Mouse (Mus musculus): Measurements from ENCODE around the gene Egflam.
A peak's percentile ranks its signal among the peaks of the same experiment; 100 is the strongest.

The Egflam gene

DNA sequence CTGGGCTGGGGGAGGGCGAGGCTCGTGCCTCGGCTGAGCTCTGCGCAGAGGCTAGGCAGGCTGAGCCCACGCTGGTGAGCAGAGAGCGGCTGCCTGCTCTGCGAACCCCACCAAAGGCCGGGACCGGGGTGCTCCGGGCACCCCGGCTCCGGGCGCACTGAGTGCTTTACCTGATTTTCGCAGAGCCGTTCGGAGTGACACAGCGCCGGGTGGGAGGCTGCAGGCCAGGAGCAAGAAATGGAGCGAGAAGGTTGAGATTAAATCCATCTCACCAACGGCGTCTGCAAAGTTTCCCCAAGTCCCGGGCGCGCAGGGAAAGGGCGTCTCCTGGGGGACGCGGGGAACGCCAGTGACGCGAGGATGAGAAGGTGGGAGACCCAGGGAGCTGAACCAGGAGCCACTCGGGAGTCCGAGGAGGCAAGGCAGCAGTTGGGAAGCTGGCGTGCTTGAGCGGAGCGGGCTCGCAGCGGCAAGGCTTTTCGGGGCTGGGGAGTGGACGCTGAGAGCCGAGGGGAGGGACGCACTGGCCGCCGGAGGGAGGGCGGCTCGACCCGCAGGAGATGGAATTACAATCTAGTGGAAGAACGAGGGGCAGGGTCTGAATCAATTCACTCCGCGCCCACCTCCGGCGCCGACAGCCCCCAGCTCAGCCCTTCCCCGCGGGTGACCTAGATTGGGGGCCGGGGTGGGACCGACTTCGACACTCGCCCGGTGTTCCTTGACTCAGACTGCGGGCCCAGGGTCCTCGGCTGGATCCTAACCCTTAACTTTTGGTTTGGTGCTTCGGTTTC is at the start of gene Egflam:
Gene Egflam, minus strand, starts transcription at position 578 of the 791 bp plus-strand sequence.
- DNase-seq, result no peak

DNA sequence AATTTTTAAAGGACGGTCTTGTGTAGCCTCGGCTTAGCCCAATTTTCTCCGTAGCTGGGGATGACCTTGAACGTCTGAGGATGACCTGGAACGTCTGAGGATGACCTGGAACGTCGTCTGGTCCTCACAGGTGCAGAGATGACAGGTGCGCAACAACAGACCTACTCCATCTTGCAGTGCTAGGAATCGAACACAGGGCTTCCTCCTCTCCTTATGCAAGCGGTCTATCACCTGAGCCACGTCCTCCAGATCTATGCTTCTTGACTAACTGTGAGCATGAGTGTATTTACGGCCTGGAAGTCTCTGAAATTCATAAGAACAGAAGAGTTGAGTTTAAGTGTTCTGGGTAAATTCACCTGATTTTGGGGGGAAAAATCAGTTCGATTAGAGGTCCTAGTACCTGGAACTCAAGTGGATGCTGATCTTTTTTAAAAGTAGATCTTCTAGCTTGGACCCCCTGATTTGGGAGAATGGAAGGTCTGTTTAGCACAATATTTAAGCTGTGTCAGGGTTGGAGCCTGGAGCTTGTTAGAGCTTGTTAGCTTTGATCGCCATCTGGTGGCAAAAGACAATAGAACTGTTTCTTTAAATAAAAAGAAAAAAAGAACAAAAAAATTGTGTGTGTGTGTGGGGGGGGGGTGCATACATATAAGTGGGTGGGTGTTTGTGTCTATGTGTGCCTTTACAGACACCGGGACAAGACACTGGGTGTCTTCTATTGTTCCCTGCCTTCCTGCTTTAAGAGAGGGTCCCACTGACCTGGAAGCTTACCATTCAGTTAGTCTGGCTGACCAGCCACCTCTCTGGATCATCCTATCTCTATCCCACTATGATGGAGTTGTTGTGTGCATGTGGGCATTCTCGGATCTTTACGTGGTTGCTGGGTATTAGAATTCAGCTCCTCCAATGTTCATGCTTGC is 45.5 kb upstream of the Egflam start:
- peak; percentile 15 for DNase-seq

DNA sequence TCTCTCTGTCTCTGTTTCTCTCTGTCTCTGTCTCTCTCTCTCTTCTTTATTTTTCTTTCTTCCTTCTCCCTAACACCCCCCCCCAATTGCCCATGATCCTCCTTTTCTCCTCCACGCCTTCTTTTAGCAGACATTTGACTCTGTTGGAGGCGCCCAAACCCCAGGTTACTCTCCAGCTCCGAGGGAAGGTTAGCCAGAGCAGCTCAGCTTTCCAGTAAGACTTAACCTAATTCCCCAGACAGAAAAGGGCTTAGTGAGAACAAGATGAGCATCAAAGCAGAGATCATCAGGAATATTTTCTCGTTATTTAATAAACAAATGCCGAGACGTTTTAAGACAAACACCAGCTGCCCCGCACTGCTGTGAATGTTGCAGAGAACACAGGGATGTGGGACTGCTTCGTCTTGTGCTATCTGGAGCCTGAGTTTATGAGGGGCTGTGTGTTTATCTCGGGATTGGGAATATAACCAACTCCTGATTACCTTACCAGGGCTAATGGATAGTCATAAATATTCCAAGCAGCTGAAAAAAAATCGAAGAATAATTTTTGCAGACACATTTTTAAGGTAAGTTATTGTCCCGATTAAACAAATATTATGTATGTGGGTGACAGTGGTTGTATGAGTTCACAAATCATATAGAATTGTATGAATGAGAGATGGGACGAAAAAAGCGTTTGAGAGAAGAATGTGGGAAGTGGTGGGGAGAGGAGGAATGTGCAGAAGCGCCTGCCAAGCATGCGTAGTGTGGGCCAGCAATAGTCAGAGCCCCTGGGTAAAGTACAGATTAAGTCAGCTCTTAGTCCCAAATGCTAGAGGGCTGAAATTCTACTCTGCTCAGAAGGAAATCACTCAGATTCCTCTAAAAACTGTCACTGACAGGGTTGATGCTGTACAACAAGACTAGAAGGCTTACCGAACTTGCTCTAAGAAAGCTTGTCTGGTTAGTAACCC is 44.2 kb upstream of the Egflam start:
- peak; percentile 3 for DNase-seq

DNA sequence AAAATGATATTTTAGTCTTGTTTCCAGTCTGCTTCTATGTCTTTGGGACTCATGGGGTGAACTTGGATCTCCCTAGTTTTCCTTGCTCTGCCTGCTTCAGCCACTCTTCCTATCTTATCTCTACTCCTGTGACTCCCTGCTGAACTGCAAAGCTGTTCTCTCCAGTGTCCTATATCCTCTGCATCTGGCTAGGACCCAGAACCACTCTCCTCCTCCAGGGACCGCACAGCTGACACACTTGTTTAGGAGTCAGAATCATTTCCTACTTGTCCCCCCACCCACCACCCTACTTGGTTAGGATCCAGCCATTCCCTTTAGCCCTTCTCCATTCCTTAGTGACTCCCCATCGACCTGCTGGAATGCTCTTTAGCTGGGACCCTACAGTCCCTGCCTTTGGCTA is 26.1 kb upstream of the Egflam start:
- DNase-seq, result no peak

DNA sequence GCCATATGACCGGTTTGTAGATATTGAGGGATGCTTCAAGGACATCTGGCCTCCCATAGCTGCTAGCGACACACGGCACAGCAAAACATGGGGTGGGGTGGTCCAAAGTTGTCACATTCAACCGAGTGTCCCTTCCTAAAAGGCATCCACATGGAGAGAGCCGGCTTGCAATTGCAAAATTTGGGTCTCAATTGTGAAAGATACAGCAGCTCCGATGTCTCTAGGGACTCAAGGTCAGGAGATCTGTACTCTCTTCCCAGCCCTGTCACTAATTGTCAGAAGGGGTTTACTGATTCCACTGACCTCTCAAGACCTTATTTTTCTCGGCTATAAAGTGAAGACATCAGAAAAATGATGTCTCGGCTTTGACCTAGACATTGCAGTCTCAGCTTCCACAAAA is 6.3 kb upstream of the Egflam start:
- peak; percentile 17 for DNase-seq

DNA sequence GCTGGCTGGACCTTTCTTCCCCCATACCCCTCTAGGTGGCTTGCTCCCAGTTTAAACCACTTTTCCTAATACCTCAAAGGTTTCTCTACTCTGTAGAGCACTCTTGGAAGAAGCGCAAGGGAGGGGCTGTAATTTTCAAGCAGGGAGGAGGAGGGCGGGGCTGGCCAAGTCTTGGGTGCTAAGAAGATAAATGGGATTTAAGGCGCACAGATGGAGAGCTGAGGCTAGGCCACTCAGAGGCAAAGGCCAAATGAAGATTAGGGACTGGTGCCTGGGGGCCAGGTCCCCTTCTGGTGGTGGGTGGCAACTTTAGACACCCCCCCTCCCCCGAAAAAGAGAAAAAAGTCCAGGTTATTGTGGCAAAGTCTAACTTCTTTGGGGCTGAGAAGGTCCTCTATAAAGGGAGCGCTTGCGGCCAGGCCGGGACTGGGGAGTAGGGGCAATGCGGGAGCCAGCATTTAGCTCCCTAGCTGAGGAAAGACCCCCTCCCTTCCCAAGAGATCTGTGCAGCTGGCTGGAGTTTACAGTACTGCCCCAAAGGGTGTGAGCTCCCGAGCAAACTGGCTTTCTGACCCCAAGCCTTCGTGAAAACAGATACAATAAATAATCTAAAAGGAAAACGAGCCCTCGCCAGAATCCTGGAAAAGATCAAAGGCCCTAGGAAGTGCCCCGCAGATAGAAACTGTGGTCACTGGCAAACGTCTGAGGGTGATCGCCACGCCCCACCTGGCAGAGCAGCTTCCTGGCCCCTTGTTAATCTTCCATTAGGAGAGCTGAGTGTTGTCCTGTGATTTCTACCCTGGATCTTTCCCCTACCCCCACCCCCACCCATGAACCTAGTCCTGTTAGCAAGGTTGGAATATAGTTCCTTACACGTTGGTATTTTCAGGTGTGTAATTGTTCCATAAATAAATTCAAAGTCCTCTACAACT is 680 bp upstream of the Egflam start:
- no peak for DNase-seq

DNA sequence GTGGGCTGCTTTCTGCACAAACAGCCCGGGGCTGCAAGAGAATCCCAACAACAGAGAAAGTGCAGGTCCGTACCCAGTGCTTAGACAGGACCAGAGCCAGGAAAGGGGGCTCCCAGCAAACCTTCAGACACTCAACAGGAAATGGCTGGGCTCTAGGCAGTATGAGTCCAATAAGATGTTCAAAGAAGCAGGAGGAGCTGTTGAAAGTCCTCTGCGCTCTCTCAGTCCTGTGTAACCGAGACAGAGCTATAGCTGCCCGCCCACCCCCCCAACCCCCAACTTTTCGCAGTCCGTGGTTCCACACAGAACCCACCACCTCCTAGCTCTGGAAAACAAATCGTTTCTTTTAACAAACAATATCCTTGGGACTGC is 763 bp downstream of the Egflam start:
- DNase-seq, result no peak

DNA sequence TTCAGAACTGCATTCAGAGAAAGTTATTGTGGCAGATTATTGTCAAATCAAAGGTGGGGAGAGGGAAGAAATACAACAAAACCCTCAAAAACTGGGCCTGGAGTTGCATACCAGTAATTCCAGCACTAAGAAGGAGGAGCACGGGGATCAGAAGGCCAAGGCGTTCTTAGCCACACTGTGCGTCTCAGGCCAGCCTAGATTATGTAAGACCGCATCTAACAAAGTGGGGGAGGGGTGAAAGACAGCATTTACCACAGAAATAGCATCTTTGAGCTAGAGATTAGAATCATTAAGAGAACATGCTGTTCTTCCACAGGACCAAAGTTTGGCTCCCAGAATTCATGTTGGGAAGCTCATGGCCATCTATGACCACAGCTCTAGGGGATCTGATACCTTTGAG is 14.8 kb downstream of the Egflam start:
- no peak for DNase-seq

DNA sequence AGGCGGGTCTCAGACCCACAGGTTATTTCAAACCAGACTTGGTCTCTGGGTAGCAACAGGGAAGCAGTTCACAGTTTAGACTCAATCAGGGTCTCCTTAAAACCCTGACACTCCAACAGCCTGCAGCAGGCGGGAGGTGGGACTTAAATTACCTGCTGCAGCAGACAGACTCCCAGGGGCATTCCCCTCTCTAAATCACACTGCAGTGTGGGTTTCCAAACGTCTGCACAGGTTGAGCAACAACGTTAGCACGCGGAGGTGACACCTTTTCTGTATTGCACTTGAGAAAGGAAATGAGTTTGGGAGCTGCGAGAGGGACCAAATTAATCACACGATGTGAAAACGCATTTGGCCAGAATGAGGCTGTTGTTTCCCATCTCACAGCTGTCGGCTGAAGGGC is 15.7 kb downstream of the Egflam start:
- no peak for DNase-seq

DNA sequence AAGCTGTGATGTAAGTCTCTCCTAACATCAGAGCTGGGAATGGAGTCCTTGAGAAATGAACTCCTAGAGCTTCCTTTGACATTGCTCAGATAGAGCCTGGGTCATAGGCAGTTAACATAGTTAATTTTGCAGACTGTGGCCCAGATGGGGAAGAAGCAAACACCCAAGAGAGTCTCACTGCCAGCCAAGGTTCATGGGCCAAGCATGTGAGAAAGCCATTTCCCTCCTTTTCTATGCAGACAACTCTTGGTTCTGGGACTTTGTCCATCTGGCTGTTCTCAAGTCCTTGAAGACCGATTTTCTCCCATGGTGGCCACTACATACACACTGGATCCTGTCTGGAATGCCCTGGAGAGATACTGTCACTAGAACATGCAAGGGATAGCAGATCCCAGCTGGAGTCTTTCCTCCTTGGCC is 45.6 kb downstream of the Egflam start:
- DNase-seq, result peak; percentile 49

DNA sequence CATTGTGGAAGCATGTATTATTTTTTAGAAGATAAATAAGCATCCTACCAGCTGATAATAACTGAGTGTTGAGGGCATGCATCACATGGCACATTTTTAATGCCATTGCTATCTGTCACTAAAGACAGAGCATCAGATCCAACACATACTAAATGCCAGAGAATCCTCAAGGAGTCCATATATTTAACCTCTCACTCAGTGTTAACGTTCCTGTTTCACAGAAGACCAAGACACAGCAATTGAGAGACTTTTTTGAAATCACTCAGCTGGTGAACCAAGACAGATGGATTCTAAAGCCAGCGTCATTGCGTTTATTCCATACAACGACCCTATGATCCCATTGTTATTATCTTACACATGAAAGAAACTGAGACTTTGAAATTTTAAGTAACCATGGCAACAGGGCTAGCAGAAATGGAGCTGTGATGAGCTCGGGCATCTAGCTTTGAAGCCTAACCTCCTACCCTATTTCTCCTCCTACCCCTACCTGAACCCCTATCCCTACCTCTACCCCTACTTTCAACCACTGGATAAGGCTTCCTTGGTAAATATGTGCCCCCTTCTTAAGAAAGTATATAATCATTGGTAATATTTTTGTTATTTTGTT is 57.4 kb downstream of the Egflam start:
- no peak for DNase-seq

DNA sequence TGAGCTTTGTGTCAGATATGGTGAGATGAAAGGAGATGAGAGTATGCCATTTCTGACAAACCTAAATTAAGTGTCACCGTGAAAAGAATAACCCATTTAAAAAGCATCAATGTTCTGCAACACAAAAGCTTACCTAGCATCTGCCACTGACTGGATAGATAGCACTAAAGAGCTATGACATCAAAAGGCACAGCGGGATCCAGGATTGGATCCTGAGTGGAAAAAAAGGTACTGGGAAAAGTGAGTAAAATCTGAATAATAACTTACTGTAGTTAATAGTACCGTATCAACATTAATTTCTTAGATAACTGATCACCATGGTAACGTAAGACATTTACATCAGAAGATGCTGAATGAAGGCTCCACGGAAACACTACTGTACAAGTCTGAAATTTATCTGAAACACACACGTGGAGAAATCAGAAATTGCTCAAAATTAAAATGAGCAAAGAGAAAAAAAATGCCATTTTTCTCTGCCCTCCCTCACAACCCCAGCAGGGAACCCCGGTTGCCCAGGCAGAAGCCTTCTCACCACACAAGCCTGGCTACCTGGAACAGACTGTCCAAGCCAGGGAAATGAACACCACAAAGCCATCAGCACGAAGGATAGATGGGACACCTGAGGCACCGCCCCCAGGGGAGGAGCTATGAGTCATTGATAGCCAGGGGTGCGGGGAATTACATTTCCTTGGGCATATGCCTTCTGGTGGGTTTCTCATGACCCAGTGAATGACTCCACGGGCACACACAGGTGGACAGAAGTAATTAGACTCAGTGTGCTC is 63.5 kb downstream of the Egflam start:
- no peak for DNase-seq

DNA sequence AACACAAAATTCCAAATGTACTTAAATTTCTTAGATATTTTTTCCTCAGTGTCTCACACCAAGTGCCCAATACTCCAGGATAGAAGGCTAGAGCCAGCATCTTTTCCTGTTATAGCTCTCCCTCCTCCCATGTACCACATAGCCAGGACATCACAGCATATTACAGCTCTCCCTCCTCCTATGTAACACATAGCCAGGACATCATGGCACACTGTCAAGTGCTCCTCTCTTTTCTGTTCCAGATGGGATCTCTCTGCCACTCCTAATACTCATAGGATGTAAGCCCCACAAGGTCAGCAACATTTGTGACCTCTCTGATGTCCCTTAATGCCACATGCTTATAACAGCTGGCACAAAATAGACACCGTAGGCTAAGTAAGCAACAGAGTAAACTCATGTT is 65.3 kb downstream of the Egflam start:
- DNase-seq, result no peak

DNA sequence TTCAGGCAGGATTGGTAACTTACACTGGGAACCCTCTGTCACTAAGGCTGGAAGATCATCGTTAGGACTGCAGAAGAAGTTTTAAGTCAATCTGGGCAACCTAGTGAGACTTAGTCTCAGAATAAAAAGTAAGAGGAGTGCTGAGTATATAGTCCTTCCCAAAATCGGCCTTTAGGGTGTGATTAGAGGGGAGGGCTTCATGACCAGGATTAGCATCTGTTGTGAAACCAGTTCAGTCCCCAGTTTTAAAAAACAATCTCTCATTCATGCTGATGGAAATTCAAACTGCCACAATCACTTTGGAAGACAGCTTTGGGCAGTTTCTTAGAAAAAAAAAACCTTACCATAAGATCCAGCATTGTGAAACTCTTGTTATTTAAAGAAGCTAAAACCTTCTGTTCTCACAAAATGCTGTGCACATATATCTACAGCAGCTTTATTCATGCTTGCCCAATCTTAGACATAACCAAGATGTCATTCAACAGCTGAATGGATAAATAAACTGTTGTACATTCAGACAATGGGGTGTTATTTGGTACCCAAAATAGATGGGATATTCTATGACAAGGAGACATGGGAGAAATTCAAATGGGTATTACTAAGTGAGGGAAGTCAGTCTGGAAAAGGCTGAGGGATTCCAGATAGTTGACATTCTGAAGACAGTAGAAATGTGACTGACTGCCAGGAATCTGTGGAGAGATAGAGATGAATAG is 75.4 kb downstream of the Egflam start:
- DNase-seq, result no peak

DNA sequence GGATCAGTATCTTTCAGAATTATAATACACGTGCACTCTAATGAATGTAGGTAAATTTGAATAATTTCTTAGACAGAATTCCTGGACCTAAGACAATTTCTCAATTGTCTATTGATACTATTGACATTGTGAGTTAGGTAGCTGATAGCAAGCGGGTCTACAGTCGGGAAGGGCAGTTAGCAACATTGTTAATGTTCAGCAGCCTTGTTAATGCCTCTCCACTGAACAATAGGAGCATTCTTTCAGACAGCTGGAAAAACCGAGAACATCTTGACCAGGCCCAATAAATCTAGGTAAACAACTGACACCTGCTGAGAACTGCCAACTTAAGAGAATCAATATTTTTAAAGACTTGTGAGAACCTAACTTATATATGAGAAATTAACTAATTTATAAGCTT is 77.3 kb downstream of the Egflam start:
- no peak for DNase-seq

DNA sequence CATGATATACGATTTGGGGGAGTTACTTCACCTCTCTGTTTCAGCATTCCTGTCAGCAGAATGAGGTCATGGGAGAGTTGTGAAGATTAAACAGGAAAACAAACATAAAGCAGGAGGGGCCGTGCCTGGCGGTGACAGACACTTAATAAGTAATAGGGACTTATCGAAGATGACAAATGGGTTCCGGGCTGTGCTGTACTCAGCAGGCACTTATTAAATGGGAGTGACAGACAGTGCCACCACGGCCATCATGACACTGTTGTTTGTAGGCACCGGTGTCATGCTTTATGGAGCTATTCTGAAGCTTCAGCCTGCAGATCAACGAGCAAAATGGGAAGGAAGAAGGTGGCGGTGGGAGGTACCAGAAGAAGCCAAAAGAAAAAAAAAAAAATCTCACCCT is 82.7 kb downstream of the Egflam start:
- no peak for DNase-seq

DNA sequence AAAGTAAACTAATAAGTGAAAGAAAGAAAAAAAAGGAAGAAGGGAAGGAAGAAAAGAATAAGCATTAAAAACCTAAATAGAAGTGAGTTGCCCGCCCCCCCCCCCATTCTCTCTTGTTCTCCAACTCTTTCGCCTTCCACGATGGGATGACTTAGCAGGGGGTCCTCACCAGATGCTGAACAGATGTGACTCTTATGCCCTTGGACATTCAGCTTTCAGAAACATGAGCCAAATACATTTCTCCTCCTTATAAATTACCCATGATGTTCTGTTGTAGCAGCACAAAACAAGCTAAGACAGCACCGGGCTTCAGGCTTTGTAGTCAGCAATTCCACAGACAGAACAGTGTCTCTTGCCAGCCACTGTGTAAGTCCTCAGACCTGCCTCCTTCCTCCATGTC is 89.5 kb downstream of the Egflam start:
- no peak for DNase-seq

DNA sequence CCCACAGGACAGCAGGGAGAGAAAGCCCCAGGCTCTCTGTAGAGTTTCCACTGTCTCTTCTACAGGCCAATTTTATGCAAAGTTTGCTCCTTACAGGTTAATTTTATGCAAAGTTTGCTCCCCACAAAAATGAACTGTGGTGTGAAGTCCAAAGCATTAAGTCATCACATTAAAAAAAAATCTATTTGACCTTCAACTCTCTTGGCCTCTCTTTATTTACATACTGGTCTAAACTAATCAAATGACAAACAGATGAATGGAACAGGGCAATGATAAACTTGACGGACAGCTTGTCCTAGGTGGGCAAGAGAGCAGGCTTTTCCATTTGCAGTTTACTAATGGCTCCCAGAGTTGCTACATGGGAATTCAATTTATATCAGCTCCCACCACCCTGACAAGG is 98.3 kb downstream of the Egflam start:
- DNase-seq, result no peak

DNA sequence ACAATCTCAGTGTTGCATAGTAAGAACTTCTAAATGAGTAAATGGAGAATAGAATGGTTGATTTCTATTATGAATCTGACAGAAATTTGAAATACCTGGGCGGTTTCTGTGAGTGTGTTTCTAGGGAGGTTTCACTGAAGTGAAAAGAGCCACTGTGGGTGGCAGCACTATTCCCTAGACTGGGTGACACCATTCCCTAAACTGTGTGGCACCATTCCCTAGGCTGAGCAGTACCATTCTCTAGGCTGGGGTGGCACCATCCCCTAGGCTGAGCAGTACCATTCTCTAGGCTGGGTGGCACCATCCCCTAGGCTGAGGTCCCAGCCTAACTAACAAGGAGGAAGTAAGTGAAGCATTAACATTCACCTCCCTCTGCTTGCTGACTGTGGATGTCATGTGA is 103.0 kb downstream of the Egflam start:
- DNase-seq, result no peak

DNA sequence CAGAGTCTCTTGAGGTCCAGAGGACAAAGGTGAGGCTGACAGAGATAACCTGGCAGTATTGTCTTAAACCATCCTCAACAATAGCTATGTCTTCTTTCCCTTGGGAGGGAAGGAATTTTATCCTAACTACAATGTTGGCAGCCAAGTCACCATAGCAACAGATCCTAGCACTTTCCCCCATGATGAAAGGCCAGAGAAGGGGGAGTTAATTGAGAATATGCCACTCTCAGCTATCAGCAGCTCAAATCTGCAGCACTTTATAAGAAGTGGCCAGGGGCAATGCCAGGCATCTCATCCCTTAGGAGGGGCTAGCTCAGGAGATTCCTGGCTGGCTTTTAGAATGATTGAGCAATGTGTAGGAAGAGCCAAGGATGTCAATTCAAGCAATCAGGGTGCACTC is 105.3 kb downstream of the Egflam start:
- no peak for DNase-seq
